Mouse (Mus musculus) megakaryocyte-erythroid progenitor cell, adult 5-6 weeks (primary cell): ENCODE data around the gene Tnpo1. TPM values are rescaled to one million over a fixed set of nuclear protein-coding genes. Genes with fewer than 3 reads are reported as not detected.

Experiments used
- ATAC-seq: replicated peaks from 2 replicates; pipeline ENCODE4 v1.8.0; 2016; ENCODE audit warnings: mild to moderate bottlenecking, inconsistent platforms; ENCODE audit not compliant: severe bottlenecking, poor library complexity, low FRiP score, low TSS enrichment
- total RNA-seq, 2 experiments: library from RNA; stranded (forward) in 1 of 2; stranded (reverse) in 1 of 2; fragments of 200-1000, 215-1000 nt in 1 of 2; fragments of >200 nt in 1 of 2; fragmentation: Nextera tagmentation in 1 of 2; gene quantifications; 2 replicates each; pipeline ENCODE4 v1.2.3; 2014 to 2017

The Tnpo1 gene
- 87.0 and 108 TPM in 2 replicates for total RNA-seq (2014; fragmentation: Nextera tagmentation)
- total RNA-seq (2017): 117 and 119 TPM in 2 replicates

DNA sequence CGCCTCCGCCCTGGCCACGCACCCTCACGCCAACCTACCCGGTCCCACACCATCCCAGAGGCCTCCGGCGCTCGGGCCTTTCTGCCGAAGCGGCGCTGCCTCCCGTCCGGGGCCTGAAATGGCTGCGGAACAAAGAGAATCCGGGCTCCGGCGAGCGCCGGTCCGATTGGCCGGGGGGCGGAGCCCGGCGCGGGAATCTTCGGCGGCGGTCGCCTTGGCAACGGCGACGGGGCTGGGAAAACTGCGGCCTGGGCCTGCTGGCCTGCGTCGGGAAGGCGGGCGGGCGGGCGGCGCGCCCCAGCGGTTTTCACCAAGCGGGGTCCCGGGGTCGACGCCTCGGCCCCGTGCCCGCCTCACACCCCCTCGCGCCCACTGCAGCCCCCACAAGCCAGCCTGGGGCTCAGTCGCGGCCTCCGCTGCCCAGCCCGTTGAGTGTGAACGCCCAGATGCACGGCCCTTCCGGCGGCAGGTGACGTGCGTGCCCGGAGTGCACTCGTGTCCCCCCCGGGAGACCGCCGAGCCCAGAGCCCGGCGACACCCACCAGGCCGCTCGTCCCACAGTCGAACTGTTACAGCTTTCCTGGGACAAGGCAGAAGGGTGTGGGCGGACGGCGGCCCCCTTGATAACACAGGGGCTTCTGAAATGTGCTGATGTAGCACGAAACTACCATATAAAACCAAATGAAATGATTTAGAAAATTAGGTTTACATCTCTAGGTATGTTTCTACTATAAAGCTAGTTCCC is at the start of gene Tnpo1:
Gene Tnpo1 (minus strand): TSS at position 172 of the 745 bp plus-strand sequence.
- peak; percentile 73 for ATAC-seq

DNA sequence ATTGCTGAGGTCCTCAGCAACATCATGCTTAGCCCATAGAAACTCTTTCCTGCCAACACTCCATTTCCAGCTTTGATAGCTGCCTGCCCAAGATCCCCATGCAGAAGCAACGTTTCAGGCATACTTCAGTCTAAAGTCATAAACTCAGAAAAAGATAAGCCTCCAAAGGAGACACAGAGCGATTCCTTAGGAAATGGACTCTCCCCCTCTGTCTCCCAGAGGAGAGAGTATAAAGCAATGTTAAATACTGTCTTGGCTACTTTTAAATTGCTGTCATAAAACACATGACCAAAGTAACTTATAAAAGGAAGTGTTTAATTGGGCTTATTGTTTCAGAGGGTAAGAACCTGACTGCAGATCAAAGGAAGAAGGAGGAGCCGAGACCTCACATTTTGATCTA is 45.9 kb upstream of the Tnpo1 start:
- no peak for ATAC-seq

DNA sequence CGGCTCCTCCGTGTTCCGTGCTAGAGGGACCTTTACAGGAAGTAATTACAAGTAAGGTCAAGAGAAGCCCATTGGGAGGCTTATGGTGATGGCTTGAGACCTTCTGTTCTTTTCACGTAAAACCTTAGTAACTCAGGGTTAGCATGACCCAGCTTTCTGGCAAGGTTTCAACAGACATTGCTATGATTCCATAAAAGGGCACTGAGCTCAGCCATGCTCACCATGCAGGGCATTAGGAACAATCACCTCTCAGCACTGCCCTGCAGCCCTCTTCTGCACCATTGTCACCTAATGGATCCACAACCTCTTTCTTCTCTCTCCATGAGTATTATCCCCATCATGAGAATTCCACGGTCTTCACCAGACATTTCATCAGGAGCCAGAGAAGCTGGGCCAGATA is 45.5 kb upstream of the Tnpo1 start:
- ATAC-seq: no peak

DNA sequence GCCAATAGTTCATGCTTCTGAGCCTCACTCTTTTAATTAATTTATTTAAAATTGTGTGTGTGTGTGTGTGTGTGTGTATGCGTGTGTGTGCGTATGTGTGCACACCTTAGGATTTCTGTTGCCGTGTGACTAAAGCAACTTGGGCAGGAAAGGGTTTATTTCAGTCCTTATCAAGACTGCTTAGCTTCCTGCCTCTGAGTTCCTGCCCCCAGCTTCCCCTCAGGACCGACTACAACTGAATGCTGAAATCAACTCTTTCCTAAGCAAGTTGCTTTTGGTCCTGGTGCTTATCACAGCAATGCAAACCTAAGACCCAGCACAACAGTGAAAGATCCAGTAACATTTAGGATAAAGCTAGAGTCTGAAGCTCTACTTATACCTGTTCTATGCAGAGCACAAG is 42.3 kb upstream of the Tnpo1 start:
- no peak for ATAC-seq

DNA sequence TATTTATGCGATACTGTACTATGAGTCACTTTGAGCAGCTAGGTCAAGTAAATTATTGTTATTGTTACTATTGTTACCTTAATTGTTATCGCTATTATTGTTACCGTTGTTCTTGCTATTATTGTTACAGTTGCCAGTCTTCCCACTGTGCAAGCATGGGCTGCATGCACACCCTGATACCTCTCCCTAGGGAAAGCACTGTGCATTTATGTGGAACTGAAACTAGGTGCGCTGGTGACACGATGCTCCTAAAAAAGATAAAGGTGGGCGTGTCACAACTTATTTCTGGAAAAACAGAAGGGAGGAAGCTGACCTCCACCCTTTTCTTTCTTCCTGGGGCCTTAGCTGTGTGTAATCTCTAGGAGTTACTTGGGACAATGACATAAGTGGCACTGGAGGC is 41.8 kb upstream of the Tnpo1 start:
- ATAC-seq: no peak

DNA sequence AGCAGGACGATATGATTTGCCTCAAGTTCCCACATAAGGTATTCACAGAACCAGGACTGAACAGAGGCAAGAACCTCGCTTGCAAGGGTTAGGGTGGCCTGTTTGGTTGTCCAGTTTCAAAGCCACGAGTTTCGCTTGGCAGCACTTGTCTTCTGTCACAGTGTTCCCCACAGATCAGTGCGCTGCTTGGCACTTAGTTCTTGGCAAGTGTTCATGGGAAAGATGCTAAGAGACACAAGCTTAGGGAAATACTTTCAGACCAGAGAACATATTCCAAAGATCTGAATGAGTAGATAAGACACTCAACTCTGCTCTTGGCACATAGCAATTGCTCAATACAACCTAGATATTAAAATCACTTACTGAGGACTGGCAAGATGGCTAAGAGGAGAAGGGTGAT is 40.4 kb upstream of the Tnpo1 start:
- no peak for ATAC-seq

DNA sequence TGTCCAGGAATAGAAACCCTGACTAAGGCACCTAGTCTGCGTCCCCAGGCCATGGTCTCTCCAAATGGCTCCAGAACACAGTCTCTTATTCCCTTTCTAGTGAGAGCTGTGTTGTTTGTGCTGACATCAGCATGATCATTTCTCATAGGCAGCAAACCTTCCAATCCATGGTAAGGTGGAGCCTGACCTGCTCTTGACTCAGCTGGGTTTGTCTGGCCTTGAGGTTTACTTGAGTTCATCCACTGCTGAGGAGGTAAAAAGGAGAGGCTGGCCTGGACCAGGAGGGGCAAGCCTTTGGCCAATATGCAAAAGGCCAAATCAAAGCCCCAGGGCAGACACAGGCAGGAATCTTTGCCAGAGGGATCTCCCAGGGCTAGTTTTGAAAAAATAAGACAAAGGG is 37.4 kb upstream of the Tnpo1 start:
- ATAC-seq: no peak

DNA sequence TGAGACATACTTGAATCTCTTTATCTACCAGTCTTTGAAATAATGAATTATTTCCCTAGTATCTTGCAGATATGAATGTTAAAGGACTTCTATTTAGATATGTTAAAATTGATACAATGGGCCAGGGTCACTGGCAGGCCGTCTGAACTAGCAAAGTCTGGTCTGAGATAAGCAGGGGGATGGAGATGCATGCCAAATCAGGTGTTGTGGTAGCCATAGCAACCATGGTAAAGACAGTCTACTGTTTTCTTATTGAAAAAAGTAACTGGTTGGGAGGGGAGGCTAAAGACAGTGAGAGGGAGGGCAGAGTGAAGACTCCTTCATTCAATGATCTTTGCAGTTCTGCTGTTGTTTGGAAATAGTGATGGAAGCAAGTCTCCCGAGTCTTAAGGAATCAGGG is 32.0 kb upstream of the Tnpo1 start:
- no peak for ATAC-seq

DNA sequence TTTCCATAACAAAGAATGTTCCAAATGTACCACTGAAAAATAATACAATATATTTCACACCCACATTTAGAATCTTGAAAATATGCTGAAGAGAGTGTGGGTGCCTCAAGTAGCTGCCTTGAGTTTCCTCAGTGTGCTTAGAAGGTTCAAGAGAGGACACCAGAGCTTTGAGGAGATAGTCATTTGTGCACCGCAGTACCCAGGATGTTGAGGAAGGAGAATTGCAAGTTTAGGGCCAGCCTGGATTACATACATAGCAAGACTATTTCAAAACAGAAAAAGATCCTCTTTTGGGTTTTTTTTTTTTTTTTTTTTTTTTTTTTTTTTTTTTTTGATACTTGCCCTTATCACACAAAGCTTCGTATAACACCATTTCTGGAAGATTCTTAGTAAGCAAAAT is 30.0 kb upstream of the Tnpo1 start:
- no peak for ATAC-seq

DNA sequence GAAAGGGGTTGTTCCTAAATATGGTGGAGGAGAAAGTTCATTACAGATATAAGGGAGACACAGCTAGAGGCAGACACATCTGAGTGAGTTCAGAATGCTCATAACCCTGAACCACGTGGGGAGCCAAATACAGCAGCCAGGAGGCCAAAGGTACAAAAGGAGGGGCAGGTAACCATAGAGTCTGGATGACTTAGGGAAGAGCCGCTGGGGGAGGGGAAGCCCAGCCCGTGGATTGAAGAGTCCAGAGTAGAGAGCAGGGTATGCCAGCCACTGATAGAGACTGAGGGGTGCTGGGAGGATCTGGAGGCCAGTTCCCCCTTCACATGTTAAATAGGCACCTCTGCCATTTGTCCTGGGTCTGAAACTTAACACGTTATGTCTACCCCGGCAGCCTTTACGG is 29.5 kb upstream of the Tnpo1 start:
- ATAC-seq: no peak

DNA sequence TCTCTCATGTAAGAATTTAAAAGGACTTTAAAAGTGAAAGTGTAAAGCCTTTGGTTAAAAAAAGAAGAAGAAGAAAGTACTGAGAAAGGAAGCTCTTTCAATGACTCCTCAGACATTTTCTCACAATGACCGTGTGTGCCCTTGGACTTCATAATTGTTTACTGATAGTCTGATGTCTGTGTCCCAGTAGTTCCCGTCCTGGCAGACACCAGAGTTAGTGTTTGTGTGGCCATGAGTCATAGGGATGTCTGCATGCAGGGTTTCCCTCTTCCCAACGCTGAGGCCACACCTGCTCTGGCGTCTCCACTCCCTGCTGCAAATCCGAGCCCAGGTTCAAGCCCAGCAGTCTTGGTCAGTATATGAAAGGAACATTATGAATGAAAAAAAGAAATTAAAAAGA is 29.0 kb upstream of the Tnpo1 start:
- ATAC-seq: no peak

DNA sequence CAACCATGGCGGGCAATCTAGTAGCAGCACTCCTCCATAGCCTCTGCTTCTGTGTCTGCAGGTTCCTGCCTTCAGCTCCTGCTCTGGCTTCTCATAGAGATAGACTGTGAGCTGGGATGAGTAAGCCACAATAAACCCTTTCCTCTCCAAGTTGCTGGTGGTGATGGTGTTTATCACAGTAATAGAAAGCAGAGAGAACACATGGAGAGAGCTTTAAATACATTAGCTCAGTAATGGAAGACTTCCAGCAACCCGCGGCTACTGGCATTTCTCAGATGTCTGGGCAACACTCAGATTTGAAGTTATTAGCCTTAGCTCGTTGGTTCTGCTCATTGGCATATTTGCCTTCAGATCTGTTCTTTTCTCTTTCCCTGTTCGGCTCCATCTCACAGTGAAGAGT is 27.6 kb upstream of the Tnpo1 start:
- no peak for ATAC-seq

DNA sequence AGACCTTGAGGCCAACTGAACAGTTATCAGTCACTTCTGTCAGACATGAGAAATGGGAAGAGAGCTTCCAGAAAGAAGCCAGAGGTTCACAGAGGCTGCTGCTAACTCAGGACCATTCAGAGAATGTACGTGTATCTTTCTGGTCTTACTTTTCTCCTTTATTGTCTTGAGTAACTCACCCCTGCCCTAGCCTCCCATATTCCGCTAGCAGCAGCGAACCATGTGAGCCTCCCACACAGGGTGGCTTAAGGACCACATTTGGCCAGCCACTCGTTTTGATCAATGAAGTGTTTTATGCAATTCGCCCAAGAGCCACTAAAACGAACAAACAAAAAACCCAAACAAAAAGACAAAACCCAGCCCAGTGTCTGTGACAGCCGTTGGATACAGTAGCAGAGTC is 25.8 kb upstream of the Tnpo1 start:
- ATAC-seq: no peak

DNA sequence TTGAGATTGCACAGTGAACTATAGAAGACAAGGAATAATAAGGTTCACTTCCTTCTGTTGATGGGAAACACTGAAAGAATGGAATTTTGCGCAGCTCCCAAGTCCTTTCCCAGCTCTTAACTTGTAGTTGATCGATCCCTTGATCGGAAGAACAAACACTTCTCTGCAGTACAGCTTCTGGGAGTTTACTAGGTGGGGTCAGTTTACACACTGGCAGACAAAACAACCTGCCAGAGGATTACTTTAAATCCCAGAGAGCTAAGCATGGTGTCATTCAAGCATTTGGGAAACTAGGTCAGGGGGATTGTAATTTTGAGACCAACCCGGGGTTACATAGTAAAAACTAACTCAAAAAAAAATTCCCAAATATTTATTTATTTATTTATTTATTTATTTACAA is 22.0 kb upstream of the Tnpo1 start:
- no peak for ATAC-seq

DNA sequence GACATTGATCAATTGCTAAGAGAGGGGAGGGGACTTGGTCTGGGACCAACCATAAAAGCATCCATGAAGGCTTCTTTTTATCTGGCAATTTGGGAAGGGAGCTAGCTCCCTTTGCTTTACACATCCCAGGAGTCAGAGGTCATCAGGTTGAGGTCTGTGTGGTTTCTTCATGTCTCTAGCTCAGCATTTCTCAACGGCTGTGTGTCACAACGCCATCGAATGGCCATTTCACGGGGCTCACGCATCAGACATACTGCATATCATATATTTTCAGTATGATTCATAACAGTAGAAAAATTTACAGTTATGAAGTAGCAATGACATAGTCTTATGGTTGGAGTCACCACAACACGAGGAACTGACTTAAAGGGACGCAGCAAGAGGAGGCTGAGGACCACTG is 20.2 kb upstream of the Tnpo1 start:
- ATAC-seq: no peak

DNA sequence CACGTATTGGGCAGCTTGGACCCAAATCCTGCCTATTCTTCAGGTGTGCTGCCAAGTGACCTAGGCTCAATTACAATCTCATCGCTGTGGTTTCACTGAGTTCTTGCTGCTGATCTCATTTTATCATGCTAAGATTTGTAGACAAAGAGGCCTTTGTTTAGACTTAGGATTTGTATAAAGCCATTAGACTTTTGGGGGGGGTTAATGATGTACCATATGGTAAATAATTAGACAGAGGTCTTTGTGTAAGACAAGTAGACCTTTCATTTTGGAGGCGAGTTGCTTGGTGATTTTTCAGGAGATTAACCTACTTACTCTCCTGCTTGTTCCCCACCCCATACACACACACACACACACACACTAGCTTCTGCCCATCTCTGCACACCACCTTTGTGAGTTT is 19.7 kb upstream of the Tnpo1 start:
- no peak for ATAC-seq

DNA sequence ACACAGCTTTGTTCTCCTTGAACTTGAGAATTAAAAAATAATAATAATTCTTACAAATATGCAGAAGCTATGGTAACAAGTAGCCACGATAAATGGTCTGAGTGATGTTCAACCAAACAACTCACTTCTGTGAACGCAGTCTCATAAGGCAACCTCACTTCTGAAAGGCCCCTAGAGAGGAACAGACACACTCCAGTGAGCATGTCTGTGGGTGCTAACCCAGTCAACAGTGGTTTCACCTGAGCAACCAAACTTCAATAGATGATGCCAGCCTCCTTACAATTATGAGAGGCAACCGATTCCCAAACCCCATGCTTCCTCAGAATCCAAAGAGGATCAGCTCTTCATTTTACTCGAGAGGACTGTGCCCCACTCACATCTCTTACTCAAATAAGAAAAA is 19.2 kb upstream of the Tnpo1 start:
- ATAC-seq: no peak

DNA sequence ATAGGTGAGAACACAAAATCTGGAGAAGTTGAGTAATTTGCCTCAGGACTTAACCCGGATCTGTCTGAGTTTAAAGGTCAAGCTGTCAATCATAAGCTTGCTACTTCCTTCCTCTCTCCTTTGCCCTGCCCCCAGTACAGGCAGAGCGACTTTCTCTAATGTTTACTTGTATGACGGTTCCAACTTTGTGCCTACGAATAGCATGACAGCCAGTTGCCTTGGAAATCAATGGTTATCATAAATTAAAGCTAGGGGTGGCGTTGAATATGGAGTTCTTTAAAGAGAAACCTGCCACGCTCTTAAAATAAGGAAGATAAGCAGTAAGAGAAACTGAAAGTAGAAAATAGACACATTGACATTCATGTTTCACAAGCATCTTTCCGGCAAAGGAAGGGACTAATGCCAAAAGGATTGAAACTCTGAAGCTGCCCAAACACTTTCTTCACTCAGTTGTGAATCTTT is 18.5 kb upstream of the Tnpo1 start:
- ATAC-seq: peak; percentile 92

DNA sequence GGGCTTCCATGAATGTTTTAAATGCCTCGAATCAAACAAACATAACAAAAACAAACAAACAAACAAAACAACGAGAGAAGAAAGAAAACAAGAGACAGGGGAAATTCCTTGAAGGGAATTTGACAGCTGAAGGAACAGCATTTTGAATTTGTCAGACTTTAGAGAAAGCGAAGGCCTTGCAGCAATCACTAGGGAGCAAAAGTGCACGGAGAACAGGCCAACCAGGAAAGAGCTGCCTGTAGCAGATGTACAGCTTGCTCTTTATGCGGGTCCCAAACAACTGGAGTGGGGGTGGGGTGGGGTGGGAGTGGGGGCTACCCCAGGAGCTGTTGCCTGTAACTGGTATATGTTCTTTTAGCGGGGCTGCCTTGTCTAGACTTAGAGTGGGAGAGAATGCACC is 16.2 kb upstream of the Tnpo1 start:
- ATAC-seq: no peak

DNA sequence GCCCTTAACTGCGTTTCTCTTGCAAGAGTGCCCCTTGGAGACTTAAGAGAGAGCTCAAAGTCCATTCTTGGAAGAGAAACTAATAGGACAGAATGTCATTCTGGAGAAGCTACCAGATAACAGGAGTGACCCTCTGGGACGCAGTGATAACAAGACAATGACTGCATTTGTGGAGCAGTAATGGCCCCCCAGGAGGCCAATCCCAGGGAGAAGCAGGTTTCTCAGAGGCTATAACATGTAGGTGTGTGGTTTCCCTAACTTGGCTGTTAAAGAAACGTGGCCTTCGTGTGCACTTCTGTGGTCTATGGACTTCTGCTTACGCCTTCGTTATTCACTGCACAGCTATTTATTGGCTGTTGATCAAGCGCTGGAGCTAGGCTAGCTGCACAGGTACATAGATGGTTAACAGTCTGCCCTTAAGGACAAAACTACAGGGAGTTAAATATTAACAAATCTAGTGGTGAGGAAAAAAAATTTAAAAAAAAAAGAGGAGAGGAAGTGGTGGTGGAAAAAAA is 15.7 kb upstream of the Tnpo1 start:
- ATAC-seq: no peak

DNA sequence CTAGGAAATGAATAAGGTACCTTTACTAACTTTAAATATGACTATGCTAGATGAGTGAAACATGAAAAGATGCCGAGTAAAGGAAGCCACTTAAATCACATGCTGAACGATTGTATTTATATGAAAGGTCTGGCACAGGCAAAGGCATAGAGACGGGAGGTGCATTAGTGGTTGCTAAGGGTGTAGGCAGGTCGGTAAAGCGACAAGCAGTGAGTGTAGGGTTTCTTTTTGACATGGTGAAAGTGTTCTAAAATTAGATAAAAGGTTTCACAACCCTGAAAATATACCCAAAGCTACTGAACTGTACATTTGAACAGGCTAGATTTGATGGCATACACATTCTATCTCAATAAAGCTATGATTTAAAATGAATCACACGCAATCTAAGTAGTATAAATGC is 10.9 kb upstream of the Tnpo1 start:
- ATAC-seq: no peak

DNA sequence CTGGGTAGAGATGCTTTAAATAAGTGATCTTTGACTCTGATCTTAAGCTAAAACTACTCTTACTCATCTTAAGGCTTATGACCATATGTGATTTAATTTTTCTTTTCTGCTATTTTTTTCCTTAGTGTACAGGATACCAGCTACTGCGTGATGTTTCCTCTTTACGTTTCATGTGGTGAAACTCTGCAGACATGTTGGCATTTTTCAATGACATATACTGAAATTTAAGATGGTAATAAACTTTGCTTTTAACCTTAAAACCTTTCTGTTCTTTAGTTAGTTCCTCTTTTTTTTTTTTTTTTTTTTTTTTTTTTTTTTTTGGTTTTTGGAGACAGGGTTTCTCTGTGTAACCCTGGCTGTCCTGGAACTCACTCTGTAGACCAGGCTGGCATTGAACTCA is 2.7 kb upstream of the Tnpo1 start:
- ATAC-seq: no peak
